Mouse (Mus musculus) C2C12 (cell line): ENCODE measurements around the gene Polr3g. TPM values are rescaled to one million over a fixed set of nuclear protein-coding genes. Genes with fewer than 3 reads are reported as not detected.

ENCODE experiments used
- H3K27me3 ChIP-seq: one replicate; pipeline ENCODE4 v1.6.1; 2011; ENCODE audit not compliant: control insufficient read depth, insufficient read depth, insufficient read length
- H3K36me3 ChIP-seq: one replicate; pipeline ENCODE4 v1.6.1; 2011; ENCODE audit not compliant: control insufficient read depth, insufficient read depth
- H3K4me3 ChIP-seq: one replicate; pipeline ENCODE4 v1.5.1; 2011; ENCODE audit warnings: mild to moderate bottlenecking, control low read depth; ENCODE audit not compliant: poor library complexity, insufficient read depth, severe bottlenecking
- H3K79me2 ChIP-seq: one replicate; pipeline ENCODE4 v1.6.1; 2011; ENCODE audit not compliant: control insufficient read depth, insufficient read depth
- H3K79me3 ChIP-seq: one replicate; pipeline ENCODE4 v1.6.1; 2011; ENCODE audit warnings: low read depth, control low read depth
- H3ac ChIP-seq: one replicate; pipeline ENCODE3; 2011; ENCODE audit warnings: low read depth; ENCODE audit not compliant: control insufficient read depth, insufficient read length
- CEBPB ChIP-seq: IDR thresholded peaks from one replicate; pipeline ENCODE4 v1.6.1; 2011; ENCODE audit warnings: low read depth, mild to moderate bottlenecking, control low read depth, moderate library complexity
- CTCF ChIP-seq: IDR thresholded peaks from one replicate; pipeline ENCODE4 v1.5.1; 2011; ENCODE audit not compliant: control insufficient read depth, insufficient read depth, insufficient read length
- FOSL1 ChIP-seq: IDR thresholded peaks from one replicate; pipeline ENCODE4 v1.8.0; 2011; ENCODE audit warnings: mild to moderate bottlenecking, low read length; ENCODE audit not compliant: poor library complexity, insufficient read depth, severe bottlenecking
- MAX ChIP-seq: IDR thresholded peaks from one replicate; pipeline ENCODE4 v1.6.1; 2011; ENCODE audit warnings: mild to moderate bottlenecking, control low read depth
- MYOD1 ChIP-seq: IDR thresholded peaks from one replicate; pipeline ENCODE4 v1.6.1; 2011; ENCODE audit warnings: low read depth; ENCODE audit not compliant: control insufficient read depth, insufficient read length
- MYOG ChIP-seq: IDR thresholded peaks from one replicate; pipeline ENCODE4 v1.6.1; 2011; ENCODE audit not compliant: control insufficient read depth, insufficient read length; ENCODE audit errors: extremely low read depth
- USF1 ChIP-seq: IDR thresholded peaks from one replicate; pipeline ENCODE4 v1.6.1; 2011; ENCODE audit warnings: low read depth, mild to moderate bottlenecking, control low read depth, moderate library complexity
- polyA plus RNA-seq: library from polyadenylated mRNA; unstranded; fragments of >200 nt; fragmentation: generic; extraction: Trizol; gene quantifications from one replicate; pipeline ENCODE4 v1.2.1, GENCODE M21; 2012; ENCODE audit warnings: missing spikeins

The Polr3g gene
- polyA plus RNA-seq, 1 experiment: 17.3 TPM

DNA sequence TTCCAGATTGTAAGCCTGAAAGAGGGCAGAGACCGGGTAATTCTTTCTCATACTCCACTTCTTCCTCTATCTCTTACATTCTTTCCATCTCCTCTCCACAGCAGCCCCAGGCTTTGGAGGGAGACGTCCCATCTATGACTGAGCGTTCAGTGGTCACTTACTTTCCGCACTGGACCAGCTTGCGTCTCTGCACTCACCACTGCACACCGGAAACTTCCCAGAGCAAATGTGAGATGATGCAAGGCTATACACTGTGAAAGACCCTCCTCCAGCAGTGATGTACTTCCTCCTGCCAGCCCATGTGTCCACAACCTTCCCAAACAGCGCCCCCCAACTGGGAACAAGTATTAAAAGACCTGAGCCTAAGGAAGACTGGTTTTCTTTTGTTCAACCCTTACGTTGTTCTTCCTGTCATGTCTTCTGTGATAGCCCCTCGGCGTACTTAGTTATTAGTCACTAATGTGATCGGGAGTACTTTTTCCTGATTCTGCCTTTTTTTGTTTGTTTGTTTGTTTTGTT, 66.7 kb downstream of the Polr3g start:
- Histone ChIP-seq H3K79me2 (no peaks in the 10 kb centered on the region), H3K36me3 (no peaks in the 10 kb centered on the region), H3K4me3 (no peak overlapping the region), H3ac (no peak overlapping the region), H3K79me3 (no peaks in the 10 kb centered on the region), H3K27me3 (no peaks in the 10 kb centered on the region)
- TF ChIP-seq MAX (no peak), MYOD1 (no peak), USF1 (no peak), MYOG (no peak), CTCF (no peak), CEBPB (no peak), FOSL1 (no peak)

DNA sequence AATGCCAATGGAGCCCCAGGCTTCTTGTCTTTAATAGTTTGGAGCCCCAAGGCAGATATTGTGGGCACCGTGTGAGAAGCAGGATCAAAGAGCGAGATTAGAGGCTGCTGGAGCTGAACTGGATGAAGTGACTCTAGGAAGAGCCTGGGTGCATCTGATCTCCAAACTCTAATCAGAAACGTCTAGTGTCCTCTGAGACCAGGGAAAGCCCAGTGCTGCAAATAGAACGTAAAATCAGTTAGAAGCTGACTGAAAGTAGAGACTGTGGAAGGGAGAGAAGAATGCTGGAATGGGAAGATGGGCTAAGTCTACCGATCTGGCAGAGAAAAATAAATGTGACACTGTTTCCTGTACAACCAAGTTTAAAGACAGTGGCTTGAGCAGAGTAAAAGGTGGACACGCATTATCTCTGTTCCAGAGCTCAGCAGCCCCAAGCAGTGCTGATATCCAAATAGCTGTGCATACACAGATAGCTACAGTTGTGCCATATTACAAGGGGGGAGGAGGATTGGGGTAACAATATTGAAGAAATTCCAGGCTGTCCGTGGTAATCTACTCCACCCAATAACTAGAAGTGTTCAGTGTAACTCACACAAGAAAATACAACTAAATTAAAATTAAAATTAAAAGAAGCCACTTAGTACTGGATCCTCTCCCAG, 68.2 kb downstream of the Polr3g start:
- TF ChIP-seq FOSL1 (no peak), MYOG (no peak), MAX (no peak), CEBPB (no peak), USF1 (no peak), CTCF (no peak), MYOD1 (no peak)
- Histone ChIP-seq H3K27me3 (no peaks in the 10 kb centered on the region), H3K79me3 (no peaks in the 10 kb centered on the region), H3K4me3 (no peak overlapping the region), H3K79me2 (no peaks in the 10 kb centered on the region), H3K36me3 (no peaks in the 10 kb centered on the region), H3ac (no peak overlapping the region)

DNA sequence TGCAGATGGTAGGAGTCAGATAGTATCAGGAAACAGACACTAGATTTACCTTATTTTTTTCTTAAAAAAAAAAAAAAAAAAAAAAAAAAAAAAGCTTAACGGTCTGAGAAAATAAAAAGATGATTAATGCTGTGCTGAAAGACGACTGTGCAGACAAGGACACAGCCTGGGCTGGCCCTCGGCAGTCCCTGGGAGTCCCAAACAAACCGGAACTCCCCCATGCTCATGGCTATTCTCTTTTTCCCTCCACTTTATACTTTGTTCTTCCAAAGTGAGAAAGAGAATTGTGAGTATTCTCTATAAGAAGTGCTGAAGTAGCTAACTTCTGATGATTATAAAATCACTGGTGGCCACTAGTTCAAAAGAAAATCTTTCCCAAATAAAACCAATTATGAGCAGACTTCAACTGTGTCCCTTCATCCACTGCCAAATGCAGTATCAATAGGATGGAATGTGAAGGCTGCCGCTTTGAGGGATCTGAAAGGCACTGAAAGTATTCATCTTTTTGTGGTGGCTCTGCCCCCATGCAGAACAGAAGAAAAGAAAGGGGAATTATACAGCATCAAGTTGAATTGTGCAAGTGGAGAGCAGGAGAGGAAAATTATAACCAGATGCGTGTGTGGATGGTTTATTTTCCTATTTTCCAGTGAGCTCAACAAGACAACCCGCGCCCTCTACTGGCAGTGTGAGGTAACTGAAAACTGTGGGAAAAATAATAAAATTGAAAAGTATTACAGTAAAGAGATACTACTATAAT, 69.3 kb downstream of the Polr3g start:
- TF ChIP-seq CTCF: no peak
- TF ChIP-seq CEBPB: peak; percentile 49
- Histone ChIP-seq H3K36me3 (no peaks in the 10 kb centered on the region), H3K27me3 (no peaks in the 10 kb centered on the region), H3K4me3 (no peak overlapping the region), H3K79me2 (no peaks in the 10 kb centered on the region), H3ac (no peak overlapping the region), H3K79me3 (no peaks in the 10 kb centered on the region)

DNA sequence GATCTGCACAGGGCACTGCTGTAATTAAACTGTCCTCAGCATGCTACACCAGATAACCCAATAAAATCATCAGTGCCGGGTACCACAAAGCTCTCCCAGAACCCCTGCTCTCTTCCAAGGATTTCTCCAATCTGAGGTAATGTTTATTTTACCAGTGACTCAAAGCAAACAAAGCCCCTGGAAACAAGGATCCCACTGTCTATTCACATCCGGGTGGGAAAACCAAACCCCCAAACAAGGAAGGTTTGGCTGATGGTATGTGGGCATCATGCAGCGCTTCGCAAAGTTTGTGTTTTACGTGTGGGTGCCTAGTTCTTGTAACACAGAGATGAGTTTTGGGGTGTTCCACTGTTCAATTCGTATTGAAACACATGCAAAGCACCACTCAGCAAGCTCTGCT, 69.9 kb downstream of the Polr3g start:
- Histone ChIP-seq H3K36me3 (no peaks in the 10 kb centered on the region), H3K4me3 (no peak overlapping the region), H3K79me3 (no peaks in the 10 kb centered on the region), H3ac (no peak overlapping the region), H3K27me3 (no peaks in the 10 kb centered on the region), H3K79me2 (no peaks in the 10 kb centered on the region)
- peak; percentile 51 for TF ChIP-seq MAX
- no peak for TF ChIP-seq CTCF
- no peak for TF ChIP-seq MYOD1
- no peak for TF ChIP-seq MYOG
- peak; percentile 15 for TF ChIP-seq FOSL1

DNA sequence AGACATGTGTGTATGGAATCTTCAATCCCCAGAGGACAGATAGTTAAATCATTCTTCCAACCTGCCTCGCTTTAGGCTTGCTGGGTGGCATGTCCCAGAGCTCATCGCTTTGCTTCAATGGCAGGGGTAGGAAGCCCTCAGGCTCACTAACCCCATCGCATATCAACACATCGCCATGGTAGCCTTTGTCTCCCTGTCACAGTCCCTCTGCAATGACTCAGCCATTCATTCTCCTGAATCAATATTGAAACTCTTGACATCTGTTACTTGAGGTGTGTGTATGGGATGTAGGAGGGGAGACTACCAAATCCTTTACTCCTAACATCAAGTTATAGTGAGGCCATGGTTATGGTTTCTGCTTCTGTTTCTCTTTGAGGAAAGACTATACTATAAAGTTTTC, 71.2 kb downstream of the Polr3g start:
- TF ChIP-seq MYOG (no peak), MAX (no peak), FOSL1 (no peak), USF1 (no peak), CTCF (no peak), MYOD1 (no peak)
- no peaks in the 10 kb centered on the region for H3K36me3 ChIP-seq
- no peaks in the 10 kb centered on the region for H3K27me3 ChIP-seq

DNA sequence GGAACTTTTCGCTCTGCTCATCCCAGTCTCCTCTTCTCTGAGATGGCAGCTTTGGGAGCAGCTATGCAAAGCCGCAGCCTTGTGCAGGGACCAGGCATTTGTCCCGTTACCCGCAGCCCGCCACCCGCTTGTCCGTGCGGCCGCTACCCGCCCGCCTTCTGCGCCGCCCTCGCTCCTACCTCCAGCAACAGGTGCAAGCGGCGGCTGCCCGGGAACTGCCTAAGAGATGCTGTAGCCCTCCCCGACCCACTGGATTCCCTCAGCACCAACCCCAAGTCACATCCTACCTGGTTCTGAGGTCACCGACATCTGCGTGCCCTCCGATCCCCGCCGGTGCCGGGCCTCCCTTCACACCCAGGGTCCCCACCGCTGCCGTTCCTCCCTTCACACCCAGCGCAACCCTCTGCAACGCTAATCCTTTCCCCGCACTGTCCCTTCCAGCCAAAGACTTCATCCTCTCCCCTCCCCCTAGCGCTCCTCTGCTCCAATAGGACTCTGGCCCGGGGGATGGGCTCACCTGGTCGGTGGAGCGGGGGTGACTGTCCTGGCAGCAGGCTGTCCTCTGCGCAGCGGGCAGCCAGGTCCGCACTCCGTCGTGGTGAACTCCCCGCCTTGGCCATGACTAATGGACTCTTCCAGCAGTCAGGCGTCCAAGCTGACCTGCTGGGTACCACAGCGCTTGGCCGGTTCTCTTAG, 77.9 kb downstream of the Polr3g start, which contains the start of gene Adgrv1:
Gene Adgrv1, minus strand, starts transcription at position 435 of the 696 bp plus-strand sequence.
- no peak within 1 kb of the TSS for H3K4me3 ChIP-seq
- TF ChIP-seq USF1 (no peak), MYOG (no peak), MAX (no peak), MYOD1 (no peak), CEBPB (no peak), FOSL1 (no peak), CTCF (no peak)

More for the DNA sequence above, 71.2 kb downstream of the Polr3g start:
- H3K4me3 ChIP-seq: no peak overlapping the region
- no peaks in the 10 kb centered on the region for H3K79me3 ChIP-seq
- H3K79me2 ChIP-seq: no peaks in the 10 kb centered on the region
- no peak overlapping the region for H3ac ChIP-seq

More for the DNA sequence above, 77.9 kb downstream of the Polr3g start, which contains the start of gene Adgrv1:
- Histone ChIP-seq H3K79me3 (no peaks in the 10 kb centered on the region), H3K27me3 (peaks cover 6% of the 10 kb centered on the region), H3ac (no peak within 1 kb of the TSS), H3K79me2 (no peaks in the 10 kb centered on the region), H3K36me3 (no peaks in the 10 kb centered on the region)
